Mouse (Mus musculus): ENCODE results near the gene Pdzd3. TPM values are rescaled to one million over a fixed set of nuclear protein-coding genes. Genes with fewer than 3 reads are reported as not detected.
A peak's percentile ranks its signal among the peaks of the same experiment; 100 is the strongest.

Pdzd3 gene
- total RNA-seq, 2 experiments from 2014 or later: 0.98 to 1.0 TPM

GRCm38 (mm10) chr9:44253441-44253840, 2.2 kb upstream of the Pdzd3 start:
- DNase-seq (ENCODE audit: low spot score in 2 of 2): no peak

GRCm38 (mm10) chr9:44250445-44250844, 826 bp downstream of the Pdzd3 start:
- DNase-seq (ENCODE audit: low spot score in 2 of 2): peak in 1 of 2 experiments; percentile 39

- DNase-seq (ENCODE audit: low spot score in 2 of 2): peak; percentile 69 to 77
Observed at GRCm38 (mm10) chr9:44249181-44250146, 1.8 kb downstream of the Pdzd3 start.

GRCm38 (mm10) chr9:44247907-44248306, 3.4 kb downstream of the Pdzd3 start:
- DNase-seq (ENCODE audit: low spot score in 2 of 2): no peak

- DNase-seq (ENCODE audit: low spot score in 2 of 2): no peak
Observed at GRCm38 (mm10) chr9:44243621-44244020, 7.7 kb downstream of the Pdzd3 start.

GRCm38 (mm10) chr9:44241418-44241817, 9.9 kb downstream of the Pdzd3 start:
- DNase-seq (ENCODE audit: low spot score in 2 of 2): no peak

- no peak for DNase-seq (ENCODE audit: low spot score in 2 of 2)
Observed at GRCm38 (mm10) chr9:44240911-44241310, 10.4 kb downstream of the Pdzd3 start.

- no peak for DNase-seq (ENCODE audit: low spot score in 2 of 2)
Observed at GRCm38 (mm10) chr9:44240399-44240798, 10.9 kb downstream of the Pdzd3 start, which contains the start of gene Ccdc153. Ccdc153 (plus strand) TSS chr9:44240676.

GRCm38 (mm10) chr9:44239447-44239846, 11.8 kb downstream of the Pdzd3 start:
- peak; percentile 69 to 74 for DNase-seq (ENCODE audit: low spot score in 2 of 2)

- DNase-seq (ENCODE audit: low spot score in 2 of 2): no peak
Observed at GRCm38 (mm10) chr9:44238501-44239190, 12.6 kb downstream of the Pdzd3 start.

- no peak for DNase-seq (ENCODE audit: low spot score in 2 of 2)
Observed at GRCm38 (mm10) chr9:44237128-44237527, 14.1 kb downstream of the Pdzd3 start.

GRCm38 (mm10) chr9:44236601-44237000, 14.7 kb downstream of the Pdzd3 start:
- no peak for DNase-seq (ENCODE audit: low spot score in 2 of 2)

- peak in 1 of 2 experiments; percentile 40 for DNase-seq (ENCODE audit: low spot score in 2 of 2)
Observed at GRCm38 (mm10) chr9:44234479-44235427, 16.5 kb downstream of the Pdzd3 start.

- DNase-seq (ENCODE audit: low spot score in 2 of 2): peak; percentile 100
Observed at GRCm38 (mm10) chr9:44233802-44234478, 17.3 kb downstream of the Pdzd3 start, which contains the start of gene Cbl. Cbl (minus strand) TSS chr9:44234049.

- DNase-seq (ENCODE audit: low spot score in 2 of 2): no peak
Observed at GRCm38 (mm10) chr9:44233021-44233801, 18.1 kb downstream of the Pdzd3 start.

GRCm38 (mm10) chr9:44231609-44232008, 19.7 kb downstream of the Pdzd3 start:
- DNase-seq (ENCODE audit: low spot score in 2 of 2): no peak

- DNase-seq (ENCODE audit: low spot score in 2 of 2): no peak
Observed at GRCm38 (mm10) chr9:44225993-44226392, 25.3 kb downstream of the Pdzd3 start.

- no peak for DNase-seq (ENCODE audit: low spot score in 2 of 2)
Observed at GRCm38 (mm10) chr9:44213538-44213937, 37.7 kb downstream of the Pdzd3 start.

GRCm38 (mm10) chr9:44212406-44212805, 38.9 kb downstream of the Pdzd3 start:
- DNase-seq (ENCODE audit: low spot score in 2 of 2): no peak
